Mouse (Mus musculus) liver, adult (tissue): ENCODE data around the gene Crebrf.

Experiments
- GATA4 ChIP-seq: IDR thresholded peaks from 2 replicates; pipeline ENCODE4 v1.6.1; 2014; ENCODE audit warnings: mild to moderate bottlenecking, low read length; ENCODE audit not compliant: insufficient replicate concordance

Gene Crebrf

GRCm38 (mm10) chr17:26786586-26786985, 71.1 kb downstream of the Crebrf start:
- no peak for TF ChIP-seq GATA4

DNA sequence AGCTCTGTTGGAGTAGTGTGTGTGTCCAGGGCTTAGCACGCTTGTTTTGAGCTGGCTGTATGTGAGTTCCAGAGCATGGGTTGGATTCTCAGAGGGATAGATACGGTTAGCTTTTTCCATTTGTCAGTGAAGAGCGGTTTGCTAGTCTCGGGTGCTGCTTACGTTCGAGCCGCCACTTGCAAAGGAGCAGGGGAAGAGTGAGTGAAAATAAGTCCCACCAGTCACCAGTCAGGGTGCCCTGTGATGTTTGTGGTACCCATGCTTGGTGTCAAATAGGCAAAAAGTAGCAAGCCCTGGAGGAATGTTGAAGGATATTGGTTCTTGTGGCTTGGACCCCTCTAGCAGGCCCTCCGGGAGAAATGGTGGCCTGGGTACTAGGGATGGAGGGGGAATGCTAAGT, 73.5 kb downstream of the Crebrf start:
- no peak for TF ChIP-seq GATA4

GRCm38 (mm10) chr17:26789460-26790268, 74.2 kb downstream of the Crebrf start:
- TF ChIP-seq GATA4: no peak

DNA sequence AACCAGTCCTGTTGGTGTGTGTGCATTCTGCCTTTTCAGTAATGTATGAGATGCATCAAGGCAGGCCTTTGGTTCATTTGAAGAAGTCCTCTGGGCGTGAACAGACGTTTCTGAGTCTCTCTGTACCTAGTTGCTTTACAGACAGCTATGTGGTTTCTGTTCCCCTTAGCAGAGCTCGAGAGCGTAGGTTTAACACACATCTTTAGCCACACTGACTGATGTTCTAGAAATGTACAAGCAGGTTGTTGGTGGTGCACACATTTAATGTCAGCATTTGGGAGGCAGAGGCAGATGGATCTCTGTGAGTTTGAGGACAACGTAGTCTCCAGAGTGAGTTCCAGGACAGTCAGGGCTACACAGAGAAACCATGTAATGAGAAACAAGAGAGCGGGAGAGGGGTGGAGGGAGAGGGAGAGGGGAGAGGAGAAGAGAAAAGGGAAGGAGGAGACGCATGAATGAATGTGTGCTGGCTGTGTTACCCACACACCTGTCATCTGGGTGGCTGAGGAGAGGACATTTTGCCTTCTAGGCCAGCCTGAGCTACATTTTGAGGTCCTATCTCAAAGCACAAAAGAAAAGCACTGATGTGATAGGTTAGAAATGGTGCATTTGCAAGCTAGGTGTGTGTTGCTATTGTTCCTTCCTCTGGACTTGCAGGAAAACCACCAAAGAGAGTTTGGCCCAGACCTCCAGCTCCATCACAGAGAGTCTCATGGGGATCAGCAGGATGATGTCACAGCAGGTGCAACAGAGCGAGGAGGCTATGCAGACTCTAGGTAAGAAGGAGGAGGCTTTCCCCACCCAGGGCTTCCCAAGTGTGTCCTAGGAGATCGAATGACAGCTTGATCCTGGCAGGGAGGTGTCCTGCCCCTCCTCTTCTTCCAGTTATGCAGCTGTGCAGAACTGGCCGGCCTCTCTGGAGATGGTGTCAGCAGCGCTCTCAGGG, 75.1 kb downstream of the Crebrf start:
- no peak for TF ChIP-seq GATA4

GRCm38 (mm10) chr17:26791580-26791979, 76.1 kb downstream of the Crebrf start:
- no peak for TF ChIP-seq GATA4

DNA sequence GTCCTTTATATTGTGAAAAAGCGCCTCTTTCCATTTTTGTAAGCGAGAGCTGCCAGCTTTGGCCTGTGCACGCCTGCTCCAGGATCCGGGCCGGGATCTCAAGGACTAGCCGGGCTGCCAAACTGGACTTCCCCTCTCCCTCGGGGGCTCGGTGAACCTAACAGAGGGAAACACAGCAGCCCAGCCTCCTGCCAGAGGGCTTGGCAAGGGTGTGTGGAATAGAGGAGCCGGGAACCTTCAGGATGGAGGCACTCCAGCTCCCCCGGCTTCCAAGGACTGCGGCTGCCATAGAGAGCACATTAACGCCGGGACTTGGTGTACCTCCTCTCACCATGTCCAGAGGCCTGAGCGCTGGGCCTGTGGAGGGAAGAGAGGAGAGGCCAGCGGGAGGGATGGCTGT, 76.6 kb downstream of the Crebrf start:
- TF ChIP-seq GATA4: no peak

- no peak for TF ChIP-seq GATA4
These were observed 77.8 kb downstream of the Crebrf start for GRCm38 (mm10) chr17:26793068-26793765.

DNA sequence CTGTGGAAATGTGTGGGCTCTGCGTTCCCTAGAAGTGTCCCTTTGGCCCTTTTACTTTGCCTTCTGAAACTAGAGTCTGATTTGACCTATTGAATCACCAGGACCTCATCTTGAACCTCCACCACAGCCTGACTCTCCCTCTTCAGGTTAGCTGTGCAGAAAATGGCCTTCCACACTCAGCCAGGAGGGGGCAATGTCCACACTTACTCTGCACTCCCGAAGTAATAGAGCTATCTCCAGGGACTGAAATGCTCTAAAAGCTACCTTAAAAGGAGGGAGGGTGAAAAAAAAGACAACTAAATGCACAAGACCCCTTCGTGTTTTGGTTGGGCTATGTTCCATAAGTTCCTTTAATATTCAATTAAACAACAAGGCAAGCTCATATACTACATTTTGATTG, 79.3 kb downstream of the Crebrf start:
- no peak for TF ChIP-seq GATA4

GRCm38 (mm10) chr17:26795386-26795785, 79.9 kb downstream of the Crebrf start:
- TF ChIP-seq GATA4: no peak

DNA sequence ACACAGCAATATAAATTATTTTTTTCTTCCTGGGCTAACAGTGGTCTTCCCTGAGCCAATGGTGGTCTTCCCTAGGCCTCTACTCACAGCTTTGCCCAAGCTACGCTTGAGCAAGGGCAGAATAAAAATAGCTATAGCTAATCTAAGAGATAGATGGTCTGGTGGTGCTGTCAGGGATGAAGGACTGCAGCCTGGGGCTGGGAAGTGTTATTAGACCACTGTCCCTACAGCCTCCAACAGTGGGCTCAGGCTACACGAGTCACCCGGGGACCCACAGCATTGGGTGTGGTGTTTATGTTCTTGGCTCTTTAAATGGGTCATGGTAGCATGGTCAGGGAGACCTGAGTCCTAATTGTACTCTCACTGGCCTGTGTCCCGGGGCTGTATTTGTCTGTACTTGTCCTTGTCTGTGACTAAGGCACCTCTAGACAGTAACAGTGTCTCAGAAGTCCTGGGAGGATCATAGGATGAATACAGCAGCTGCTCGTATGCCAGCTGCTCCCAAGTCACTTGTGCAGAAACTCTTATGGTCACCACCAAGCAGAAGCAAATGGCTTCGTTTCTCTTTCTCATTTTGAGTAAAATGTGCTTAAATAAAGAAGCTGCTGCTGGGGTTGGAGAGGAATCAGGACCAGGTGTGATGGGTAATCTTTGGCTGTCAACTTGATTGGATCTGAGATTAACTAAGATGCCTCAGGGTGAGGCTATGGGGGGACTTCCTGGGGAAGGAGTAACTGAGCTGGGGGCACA, 82.1 kb downstream of the Crebrf start:
- TF ChIP-seq GATA4: no peak

DNA sequence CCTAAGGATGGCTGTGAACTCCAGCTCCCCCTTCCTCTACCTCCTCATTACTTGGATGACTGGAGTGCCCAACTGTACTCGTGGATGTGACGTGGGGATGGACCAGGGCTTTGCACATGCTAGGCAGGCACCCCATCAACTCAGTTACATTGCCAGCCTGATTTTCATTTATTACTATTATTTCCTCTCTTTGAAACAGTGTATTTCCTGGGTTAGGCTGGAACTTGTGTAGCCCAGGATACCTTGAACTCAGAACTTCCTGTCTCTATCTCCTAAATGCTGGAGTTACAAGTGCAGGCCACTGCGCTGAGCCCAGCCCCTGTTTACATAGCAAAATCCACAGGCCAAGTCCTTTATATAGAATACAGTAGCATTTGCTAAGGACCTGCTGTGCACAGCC, 87.4 kb downstream of the Crebrf start:
- no peak for TF ChIP-seq GATA4

DNA sequence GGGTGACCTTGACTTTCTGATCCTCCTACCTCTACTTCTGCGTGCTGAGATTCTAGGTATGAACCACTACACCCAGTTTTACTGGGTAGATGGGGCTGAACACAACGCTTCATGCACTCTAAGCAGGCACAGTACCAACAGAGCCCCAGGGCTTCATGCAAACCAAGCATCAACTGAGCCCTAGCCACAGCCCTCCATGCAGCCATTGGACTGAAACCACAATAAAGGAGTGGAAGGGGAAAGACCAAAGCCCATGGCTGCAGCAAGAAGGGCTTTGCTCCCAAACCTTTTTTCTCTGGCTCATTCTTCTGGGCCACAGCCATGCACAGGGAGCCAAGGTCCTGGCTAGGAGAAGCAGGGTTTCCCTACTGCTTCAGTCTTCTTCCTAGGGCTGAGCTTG, 97.2 kb downstream of the Crebrf start:
- TF ChIP-seq GATA4: no peak

- TF ChIP-seq GATA4: no peak
These were observed 98.0 kb downstream of the Crebrf start for GRCm38 (mm10) chr17:26813497-26813896.

- no peak for TF ChIP-seq GATA4
These were observed 101.4 kb downstream of the Crebrf start for GRCm38 (mm10) chr17:26816810-26817209.

- no peak for TF ChIP-seq GATA4
These were observed 102.3 kb downstream of the Crebrf start for GRCm38 (mm10) chr17:26817776-26818175.

DNA sequence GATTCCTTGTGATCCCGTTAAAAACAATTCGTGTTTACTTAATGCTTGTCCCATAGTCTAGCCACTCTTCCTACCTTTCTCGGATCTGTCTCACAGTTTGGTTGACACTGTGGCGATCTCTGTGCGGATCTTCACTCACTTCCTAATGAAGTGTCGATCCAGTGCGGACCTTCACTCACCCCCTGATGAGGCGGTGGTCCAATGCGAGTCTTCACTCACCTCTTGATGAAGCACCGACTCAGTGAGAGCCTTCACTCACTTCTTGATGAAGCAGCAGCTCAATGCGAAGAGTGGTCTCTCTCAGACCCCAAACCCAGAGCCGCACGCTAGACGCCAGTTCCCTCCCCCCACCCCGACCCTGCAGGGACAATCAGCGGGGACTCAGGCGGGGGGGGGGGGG, 110.7 kb downstream of the Crebrf start:
- TF ChIP-seq GATA4: no peak
